Mouse (Mus musculus) adrenal gland, postnatal 0 days (tissue): ENCODE measurements around the gene Gm17455. TPM values are rescaled to one million over a fixed set of nuclear protein-coding genes. Genes with fewer than 3 reads are reported as not detected.

Source experiments
- polyA plus RNA-seq: library from polyadenylated mRNA; unstranded; fragments of >200 nt; fragmentation: Nextera tagmentation; extraction: Ambion mirVana; gene quantifications from 2 replicates; pipeline ENCODE4 v1.2.1, GENCODE M21; 2015

The Gm17455 gene
- 0.47 TPM in 1 of 2 replicates, not detected in the other for polyA plus RNA-seq

DNA sequence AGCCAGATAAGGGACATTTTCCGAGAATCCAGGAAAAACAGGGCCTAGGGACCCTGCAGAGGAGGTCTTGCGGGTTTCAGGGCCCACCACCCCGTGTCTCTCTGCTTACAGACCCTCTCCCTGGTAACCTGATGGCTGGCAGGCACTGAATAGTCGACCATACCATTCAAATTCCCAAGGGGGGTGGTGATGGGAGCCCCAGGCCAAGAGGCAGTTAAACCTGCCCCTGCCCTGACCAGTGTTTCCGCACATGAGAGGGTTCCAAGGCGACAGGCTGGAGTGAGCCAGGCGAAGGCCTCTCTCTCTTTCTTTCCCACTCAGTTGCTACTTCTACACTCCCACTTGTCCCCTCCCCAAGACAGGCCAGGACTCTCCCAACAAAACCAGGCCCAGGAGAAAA lies at the start of gene Gm17455:
Gm17455 (plus strand) TSS at position 278 of the 400 bp plus-strand sequence.

Other genes starting within 250 kb of the Gm17455 start
- gene Chst3, start 180.5 kb upstream of the Gm17455 start, polyA plus RNA-seq, result 0.76 and 0.91 TPM in 2 replicates
- gene Psap, start 122.1 kb upstream of the Gm17455 start, polyA plus RNA-seq, result 138 and 184 TPM in 2 replicates
- gene Vsir, start 52.9 kb upstream of the Gm17455 start, polyA plus RNA-seq, result 5.5 and 6.2 TPM in 2 replicates